Mouse (Mus musculus) retina, postnatal 1 day (tissue): ENCODE results near the gene Slc15a3.

ENCODE experiments used
- DNase-seq: peaks from one replicate; pipeline ENCODE4 v3.0.0-alpha.2; 2012

Slc15a3 gene

DNA sequence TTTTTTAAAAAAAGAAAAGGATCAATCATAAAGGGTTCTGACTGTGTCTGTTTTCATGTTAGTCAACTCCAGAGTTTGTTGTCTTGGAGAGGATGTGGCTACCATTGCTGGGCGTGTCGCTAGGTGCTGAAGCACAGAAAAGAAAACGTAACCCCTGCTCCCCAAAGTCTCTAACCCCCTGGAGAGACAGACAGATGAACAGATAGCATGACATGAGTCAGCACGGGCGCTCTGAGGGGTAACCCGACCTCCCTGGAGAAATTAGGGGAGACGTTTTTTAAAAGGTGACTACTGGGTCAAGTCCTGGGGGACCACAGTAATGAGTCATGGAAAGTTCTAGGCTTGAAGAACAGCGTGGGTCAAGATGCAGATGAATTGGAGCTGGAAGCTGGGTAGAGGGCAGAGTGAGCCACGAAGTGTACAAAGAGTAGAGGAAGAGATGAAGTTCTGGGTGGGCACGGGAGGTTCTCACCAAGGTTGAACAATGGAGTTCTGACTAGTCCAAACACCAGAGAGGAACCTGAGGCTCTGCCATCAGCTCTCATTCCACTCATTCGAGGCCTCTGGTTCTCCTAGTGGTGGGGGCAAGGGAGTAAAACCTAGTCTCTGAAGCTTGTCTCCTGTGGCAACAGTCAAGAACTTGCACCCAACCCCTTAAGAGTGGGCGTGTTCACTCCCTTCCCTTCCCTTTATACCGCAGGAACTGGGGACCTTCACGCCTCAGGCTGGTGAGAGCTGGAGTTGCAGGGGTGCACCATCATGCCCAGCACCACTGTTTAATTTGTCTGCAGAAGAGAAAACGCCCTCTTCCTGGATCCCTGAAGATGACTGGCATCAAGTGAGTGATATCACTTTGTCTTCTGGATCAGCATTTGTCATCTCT is at the start of gene Slc15a3:
TSS of gene Slc15a3 (plus strand) at position 718 of the 883 bp plus-strand sequence.
- no peak for DNase-seq

DNA sequence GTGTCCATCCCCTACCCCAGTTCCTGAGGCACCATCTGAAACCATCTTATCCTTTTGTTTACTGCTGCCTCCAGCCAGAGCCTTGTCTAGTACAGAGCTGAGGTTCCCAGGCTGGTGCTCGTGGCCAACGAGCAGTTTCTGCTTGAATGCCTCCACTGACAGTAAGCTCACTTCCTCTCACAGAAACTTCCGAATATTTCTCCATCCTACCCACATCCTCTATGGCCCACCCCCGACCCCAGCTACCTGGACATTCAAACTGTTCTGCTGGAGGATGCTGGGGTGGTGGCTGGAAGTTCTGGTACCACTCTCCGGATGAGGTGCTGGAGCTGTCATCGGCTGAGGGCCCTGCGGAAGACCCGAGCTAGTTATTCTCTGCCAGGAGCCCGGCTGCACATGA is 49.2 kb upstream of the Slc15a3 start:
- DNase-seq: no peak

DNA sequence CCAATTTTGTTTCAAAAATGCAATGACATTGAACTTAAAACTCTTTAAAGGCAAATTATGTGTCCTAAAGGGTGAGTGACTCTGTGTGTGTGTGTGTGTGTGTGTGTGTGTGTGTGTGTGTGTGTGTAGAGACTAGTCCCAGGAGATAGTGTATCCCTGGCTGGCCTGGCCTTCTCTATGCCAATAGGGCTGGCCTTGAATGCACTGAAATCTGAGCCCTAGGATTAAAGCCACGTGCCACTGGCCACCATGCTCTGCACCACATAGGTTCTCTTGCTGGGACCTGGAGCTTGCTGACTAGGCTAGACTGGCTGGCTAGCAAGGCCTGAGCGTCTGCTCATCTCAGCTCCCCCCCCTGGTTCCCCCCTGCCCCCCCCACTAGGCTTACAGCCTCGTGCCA is 46.5 kb upstream of the Slc15a3 start:
- no peak for DNase-seq

DNA sequence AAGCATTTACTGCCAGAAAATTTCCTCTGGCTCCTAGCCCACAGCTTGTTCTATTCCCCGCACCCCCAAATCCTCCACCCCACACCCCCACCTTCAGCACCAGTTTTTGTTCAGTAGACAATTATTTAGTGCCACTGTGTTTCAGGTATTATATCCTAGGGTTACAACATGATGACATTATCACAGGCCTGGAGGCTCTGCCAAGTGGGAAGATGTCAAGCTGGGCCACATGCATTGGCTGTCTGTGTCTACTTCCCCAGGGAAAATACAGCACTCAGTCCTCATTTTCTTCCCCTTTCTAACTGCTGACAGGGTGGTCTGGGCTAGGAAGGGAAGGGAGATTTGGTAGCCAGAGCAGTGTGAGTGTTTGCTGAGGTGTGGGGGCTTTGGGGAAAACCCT is 44.6 kb upstream of the Slc15a3 start:
- DNase-seq: no peak

DNA sequence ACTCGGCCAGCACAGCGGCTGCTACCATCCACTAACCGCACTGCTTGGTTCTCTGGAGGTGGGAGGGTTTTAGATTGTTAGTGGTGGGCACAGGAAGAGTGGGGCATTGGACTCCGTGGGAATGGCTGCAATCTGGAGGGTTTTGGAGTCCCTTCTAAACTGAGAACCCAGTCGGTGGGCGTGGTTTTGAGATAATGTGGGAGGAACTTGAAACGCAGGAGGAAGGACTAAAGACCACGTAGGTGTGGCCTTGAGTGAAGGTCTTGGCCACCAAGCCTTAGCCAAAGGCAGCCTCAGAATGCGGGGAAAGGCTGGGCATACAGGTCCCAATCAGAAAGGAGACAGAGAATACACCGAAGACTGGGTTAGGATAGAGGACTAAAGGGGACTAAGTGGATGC is 41.0 kb upstream of the Slc15a3 start:
- DNase-seq: no peak

DNA sequence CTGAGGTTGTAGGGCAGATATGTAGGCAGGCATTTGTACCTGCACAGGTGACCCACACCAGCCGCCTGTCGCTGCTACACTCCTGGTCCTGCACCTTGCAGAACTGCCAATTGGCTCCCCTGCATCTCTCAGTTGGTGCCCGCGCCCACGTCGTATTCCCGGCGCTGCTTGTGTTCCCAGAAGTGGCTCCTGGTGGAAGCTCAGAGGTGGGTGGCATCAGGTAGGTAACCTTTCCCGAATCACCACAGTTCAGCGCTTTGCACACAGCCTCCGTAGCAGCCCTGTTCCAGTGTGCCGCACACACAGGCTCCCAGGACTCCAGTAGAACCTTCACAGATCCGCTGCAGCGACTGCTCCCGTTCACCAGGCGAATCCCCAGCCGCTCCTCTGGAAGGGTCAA is 40.4 kb upstream of the Slc15a3 start:
- DNase-seq: no peak

DNA sequence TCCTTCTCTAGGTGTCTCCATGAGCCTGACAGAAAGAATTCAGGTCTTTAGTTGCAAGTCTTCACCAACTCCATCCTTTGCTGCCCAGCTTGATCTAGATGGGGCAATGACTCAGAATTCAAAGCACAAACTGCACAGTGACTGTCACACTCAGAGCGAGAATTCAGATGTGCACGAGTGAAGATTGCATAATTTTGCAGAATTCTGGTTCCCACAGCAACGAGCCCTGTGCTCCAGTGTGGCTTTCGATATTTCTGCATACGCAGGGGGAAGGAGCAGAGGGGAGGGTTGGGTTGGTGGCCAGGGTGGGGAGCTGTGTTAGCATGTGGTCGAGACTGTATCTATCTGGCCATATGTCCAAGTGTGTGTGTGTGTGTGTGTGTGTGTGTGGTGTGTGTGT is 38.5 kb upstream of the Slc15a3 start:
- no peak for DNase-seq

DNA sequence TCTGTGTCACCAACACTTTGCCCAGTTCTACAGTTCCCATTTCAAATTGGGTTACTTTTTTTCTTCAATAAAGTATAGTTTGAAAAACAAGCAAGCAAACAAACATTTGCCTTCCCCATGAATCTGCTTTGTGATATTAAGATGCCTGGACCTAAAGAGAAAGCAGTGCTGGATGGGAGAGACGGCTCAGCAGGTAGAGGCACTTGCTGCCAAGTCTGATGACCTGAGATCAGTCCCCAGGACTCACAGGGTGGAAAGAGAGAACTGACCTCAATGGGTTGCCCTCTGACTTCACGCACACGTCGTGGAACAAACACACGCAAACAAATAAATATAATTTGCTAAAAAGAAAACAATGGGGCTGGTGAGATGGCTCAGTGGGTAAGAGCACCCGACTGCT is 37.6 kb upstream of the Slc15a3 start:
- no peak for DNase-seq

DNA sequence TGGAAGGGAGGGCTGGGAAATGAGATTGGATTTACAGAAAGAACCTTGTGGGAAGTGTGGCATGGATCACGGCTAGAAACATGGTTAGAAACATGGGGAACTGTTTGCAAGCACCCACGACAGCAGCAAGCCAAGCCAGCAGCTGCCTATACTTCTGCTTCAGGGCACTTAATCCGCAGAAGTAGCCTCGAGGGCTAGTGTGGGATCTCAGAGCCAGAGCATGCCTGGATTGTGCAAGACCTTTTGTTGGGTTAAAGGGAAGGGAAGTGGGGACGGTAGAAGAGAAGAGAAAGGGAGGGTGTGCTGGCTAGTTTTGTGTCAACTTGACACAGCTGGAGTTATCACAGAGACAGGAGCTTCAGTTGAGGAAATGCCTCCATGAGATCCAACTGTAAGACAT is 35.8 kb upstream of the Slc15a3 start:
- DNase-seq: no peak

DNA sequence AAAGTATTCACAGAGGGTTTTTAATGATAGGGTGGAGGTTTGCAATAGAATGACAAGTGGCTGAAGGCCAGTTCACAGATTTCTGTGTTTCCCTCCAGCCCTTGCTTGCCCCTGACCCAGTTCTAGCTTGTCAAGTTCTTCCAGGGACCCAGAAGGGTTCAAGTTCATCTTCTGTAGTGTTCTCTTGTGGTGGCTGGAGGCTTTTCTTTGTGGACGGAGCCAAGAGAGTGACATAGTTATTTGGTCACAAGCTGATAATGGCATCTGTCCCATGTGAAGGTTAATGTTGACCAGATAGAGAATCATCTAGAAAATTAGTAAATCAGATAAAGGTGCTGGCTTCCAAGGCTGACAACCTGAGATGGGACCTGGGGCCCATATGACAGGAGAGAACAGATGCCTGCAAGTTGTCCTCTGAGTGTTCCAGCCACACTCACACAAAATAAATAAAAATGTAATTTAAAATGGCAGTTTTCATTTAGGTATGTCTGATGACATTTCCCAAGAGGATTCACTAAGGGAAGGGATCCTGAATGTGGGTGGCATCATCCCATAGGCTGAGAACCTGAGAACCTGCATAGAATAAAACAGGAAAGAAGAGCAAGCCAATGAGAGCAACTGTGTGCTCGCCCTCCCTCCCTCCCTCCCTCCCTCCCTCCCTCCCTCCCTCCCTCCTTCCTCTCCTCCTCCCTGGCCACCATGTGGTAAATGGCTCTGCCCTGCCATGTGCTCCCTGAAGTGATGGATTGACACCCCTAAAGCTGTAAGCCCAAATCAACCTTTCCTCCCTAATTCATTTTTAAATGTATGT is 34.5 kb upstream of the Slc15a3 start:
- DNase-seq: no peak

DNA sequence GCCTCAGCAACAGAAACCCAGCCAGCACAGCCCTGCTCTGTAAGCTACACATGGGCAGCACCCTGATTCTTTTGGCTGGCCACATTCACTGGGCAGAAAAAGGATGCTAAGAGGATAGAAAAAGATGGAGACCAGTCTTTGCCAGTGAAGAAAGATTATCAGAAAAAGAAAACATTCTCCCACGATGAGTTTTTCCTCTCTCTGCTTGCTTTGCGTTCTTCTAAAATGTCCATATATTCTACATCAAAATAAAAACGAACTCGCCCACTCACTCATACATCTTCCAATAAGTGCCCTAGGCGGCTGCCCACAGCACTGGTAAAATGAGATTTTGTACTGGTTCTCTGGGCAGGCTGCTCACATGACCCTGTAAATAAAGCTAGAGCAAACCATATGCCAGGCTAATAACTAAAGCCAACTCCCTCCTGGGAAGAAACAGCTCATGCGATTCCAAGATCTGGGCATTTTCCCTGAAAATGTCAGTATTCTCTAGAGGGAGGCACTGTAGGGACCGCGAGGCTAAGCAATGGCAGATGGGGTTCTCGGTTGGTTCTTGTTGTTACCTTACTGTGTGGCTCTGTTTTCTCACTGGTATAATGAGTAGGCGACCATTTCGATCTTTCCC is 33.8 kb upstream of the Slc15a3 start:
- no peak for DNase-seq

DNA sequence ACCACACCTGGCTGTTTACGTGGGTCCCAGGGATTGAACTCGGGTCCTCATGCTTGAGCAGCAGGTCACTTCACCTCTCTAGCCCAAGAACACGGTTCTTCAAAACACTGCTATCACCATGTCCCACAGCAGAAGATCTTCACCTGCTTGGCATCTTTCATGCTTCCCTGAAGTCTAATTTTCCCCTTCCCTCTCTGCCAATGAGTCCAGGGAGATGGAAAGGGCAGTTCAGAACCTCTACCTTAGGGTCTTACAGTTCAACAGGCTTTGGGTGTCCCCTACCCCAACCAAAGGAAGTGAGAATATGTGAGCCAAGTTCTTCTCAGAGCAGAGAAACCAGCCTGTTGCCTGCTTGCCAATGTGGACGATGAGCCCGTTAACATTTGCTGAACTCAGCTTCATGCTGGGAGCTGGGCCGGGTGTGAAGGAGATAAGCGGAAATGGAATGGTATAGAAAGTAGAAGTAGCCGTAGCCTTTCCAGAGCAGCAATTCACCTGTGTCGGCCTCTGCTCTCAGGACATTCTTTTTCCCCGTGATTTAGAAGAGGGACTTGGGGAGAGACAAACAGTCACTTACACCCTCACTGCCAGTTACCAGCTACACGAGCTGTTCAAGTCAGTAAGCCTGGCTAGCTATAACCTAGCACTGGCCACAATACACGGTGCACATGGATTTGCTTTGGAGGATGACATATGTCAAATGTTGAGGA is 30.8 kb upstream of the Slc15a3 start:
- DNase-seq: no peak

DNA sequence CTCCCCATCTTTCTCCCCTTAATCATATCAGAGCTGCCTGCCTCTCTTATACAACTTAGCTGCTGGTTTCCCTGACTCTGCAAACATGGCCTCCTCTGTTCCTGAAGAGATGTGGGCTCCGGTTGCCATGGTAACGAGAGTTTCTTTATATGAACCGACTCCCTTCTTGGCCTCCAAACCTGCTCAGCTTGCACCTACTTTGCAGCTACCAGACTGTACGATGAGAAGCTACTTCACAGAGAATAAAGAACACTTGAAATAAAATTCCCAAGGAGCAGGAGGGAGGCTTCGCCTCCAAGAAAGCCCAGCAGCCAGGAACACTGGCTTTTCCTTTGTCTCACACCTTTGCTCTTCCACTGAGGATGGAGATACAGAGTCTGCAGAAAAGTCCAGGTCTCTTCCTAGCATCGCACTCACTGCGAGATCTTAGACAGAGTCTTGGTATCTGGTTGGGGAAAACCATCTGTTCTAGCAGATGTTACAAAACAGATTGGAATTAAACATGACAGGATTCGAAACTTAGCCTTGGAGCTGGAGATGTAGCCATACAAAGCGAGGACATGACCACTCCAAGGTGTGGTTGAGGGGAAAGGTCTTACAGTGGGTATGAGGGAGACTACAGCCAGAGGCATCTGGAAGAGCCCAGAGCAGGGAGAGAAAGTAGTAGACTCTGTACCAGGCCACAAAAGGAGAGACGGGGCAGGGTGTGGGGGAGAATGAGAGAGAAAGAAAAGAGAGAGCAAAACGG is 29.9 kb upstream of the Slc15a3 start:
- DNase-seq: no peak

DNA sequence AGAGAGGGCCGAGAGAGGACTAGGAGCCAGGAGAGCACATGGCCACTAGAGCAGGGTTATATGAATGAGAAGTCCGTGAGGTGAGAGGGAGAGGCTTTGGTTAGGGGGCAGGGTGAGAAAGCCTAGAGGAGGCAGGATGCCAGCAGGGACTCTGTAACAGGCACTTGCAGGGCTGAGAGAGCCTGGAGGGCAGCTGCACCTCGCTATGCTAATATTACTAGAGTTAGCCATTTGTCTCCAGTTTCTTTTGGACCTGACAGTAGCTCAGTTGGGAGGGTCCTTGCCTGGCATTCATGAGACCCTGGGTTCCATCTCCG is 29.4 kb upstream of the Slc15a3 start:
- DNase-seq: no peak

DNA sequence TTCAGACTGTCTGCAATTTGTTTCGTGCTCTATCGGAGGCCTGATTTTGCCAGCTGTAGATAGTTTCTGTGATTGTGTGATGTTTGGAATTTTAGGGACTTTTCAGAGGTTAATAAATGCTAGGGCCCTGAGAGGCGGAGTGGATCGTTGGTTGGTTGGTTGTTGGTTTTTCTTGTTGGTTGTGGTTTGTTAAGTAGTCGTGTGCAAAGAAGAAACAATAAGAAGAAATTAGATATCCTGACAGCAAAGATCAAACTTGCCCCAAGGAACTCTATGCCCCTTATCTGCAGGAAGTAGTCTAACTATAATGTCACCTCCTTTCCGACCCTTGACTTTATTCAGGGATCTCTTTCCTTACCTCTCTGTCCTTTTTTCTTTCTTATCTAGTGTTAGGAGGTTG is 28.1 kb upstream of the Slc15a3 start:
- DNase-seq: no peak

DNA sequence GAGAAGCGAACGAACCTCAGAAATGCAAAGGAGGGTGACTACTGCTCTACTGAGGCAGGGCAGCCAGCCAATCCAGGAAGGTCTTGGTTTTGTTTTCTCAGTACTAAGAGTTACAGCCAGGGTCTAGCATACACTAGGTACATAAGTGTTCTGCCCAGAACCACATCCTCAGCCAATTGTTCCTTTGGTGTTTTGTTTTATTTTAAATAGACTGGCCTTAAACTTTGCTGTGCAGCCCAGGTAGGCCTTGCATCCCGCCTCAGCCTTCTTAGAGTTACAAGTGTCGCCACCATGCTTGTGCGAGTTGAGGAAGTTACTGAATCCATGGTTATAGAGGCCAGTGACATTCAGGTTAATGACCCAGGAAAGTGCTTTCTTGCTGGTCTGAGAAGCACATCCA is 26.5 kb upstream of the Slc15a3 start:
- DNase-seq: no peak

DNA sequence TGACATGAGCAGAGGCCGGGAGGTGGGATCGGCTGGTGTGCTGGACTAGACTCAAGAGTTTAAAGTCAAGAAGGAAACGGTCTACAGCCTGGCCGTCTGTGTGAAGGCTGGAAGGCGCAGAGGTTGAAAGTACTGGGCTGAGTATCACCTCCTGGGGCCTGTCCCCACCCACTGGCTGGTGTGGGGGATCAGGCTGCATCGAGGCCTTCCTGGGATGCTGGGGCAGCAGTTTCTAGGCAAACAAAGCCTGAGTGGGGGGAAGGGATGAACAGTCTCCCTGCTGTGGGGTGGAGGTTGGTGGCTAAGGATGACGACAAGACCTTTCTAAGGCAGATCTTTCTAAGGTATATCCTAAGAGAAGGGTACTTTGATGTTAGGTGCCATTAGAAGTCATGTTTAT is 25.6 kb upstream of the Slc15a3 start:
- DNase-seq: no peak

DNA sequence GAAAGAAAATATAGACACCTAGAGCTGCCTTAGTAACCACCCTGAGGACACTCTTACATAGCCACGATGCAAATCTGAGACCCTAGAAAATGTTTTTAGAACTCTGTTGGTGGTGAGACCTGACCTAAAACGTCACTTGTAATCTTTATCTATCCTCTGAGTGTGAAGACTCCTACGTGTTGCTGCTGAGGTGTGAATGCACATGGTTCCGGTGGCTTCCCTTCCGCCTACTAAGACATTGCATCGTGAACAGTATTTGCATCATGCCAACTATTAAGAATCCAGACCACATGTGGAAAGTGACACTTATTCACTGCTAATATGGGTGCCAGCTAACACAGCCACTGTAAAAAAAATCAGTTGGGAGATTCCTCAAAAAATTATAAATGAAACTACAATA is 23.7 kb upstream of the Slc15a3 start:
- no peak for DNase-seq

DNA sequence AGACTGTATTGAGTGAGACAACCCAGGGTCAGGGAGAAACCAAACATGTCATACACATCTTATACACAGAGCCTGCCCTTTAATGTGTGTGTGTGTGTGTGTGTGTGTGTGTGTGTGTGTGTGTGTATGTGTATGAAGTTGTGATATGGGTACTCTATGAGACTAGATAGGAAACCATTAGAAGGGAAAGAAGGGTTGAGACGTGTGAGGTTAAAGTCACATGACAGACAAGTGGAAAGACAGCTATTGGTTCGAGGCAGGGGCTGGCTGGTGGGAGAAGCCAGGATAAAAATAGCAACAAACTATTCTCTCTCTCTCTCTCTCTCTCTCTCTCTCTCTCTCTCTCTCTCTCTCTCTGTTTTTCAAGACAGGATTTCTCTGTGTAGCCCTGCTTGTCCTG is 23.1 kb upstream of the Slc15a3 start:
- no peak for DNase-seq

DNA sequence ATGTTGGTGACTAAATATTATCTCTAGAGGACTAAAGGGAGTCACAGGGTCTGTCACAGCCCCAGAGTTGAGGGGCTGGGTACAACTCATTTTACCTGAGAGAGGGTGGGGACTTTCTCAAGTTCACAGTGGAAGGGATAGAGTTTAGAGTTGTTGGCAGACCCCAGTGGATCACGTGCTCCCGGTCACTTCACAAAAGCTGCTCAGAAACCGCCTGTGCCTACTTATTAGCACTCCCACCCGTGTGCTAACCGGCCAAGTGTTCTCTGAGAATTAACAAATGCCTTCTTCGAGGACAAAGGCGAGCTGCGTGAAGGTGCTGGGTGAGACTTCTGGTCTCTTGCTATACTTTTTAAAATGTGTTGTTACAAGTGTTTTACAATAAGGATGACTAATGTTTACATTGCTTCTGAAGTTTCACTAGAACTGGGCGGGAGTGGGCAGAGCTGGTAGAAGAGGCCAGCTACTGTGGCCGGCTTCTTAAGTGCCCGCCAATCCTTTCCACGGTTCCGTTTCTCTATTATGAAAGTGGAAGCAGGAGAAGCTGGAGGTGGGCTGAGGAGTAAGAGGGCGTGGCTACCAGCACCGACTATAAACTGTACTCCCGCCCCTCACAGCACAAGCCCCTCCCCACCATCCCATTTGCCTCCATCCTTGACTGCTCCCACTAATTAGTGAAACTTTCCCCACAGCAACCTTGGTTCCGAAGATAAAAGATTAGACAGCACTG is 21.1 kb upstream of the Slc15a3 start:
- peak; percentile 43 for DNase-seq

DNA sequence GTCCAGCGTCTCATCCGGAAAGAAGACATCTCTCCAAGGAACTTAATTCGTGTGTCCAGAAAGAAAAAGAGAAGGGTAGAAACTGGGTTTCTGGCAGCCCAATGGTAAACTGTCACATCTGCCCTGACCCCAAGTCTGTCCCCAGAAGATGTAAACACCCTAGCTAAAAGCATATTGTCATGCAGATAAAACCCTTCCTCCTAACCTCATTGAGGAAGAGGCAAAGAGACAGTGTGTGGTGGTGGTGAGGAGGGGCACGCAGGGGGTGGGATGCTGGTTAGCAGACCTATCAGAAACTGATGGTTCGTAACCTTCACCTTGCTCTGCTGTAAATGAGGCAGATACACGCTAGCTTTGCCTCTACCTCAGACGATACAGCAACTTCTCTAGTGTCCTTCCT is 18.2 kb upstream of the Slc15a3 start:
- DNase-seq: no peak

DNA sequence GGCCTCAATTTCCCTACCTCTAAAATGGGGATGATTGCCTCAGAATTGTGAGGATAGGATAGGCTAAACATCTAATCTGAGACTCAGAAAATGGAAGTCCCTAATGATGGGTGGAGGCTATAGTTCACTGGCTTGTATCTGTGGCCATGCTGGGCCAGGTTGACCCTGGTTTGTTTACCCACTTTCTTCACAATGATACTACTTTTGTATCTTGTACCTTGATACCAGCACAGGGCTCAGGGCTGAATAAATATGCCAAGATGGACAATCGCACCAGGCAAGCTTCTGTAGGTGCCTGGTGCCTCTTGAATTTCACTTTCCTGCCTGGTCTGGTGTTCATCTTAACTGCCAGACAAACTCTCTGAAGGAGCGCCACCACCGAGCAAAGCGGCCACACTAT is 17.0 kb upstream of the Slc15a3 start:
- DNase-seq: no peak
